Mouse (Mus musculus): Measurements from ENCODE around the gene Ciz1. TPM values are rescaled to one million over a fixed set of nuclear protein-coding genes. Genes with fewer than 3 reads are reported as not detected.

Ciz1 gene
- polyA plus RNA-seq, 1 experiment from 2014 or later, result 54.9 TPM

DNA sequence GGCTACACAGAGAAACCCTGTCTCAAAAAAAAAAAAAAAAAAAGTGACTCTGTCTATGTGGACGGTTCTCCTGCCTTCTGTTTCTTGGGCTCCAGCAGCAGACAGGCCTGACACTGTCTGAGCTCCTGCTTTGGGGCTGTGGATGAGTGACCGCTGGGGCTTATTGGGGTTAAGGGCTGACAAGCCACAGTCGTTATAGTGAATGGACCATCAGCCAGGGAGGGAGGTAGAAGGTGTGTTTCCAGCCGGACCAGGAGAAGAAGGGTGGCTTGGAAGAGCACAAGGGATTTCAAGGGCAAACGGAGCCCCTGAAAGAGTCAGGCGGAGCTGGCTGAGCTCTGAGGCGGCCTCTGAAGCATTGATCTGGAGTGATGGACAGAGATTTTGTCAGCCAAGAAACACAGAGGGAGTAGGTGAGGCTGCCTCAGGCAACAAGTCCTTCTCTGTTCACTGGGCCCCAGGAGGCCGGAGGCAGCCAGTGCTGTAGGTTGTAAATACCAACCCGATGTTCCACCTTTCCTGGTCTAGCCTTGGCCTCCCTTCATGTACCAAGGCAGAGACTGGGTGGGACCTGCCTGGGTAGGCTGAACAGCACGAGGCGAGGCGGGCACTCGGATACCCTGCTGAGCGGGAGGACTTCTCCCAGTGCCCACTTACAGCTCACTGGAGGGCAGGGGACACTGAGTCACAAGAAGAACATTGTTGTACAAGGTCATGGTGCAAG, 7.4 kb upstream of the Ciz1 start:
- no peaks in the 10 kb centered on the region for H3K4me1 ChIP-seq (ENCODE audit: insufficient read depth, low read length)
- H3K36me3 ChIP-seq (ENCODE audit: insufficient read depth, low read length), result no peaks in the 10 kb centered on the region
- ATAC-seq (ENCODE audit: low FRiP score, low TSS enrichment), result no peak
- no peaks in the 10 kb centered on the region for H3K27me3 ChIP-seq (ENCODE audit: insufficient read depth, low read length)
- no peak overlapping the region for H3K4me2 ChIP-seq (replicated peaks; ENCODE audit: low read depth, low read length)
- H3K27ac ChIP-seq (ENCODE audit: low read length), result no peak overlapping the region
- H3K9ac ChIP-seq (replicated peaks; ENCODE audit: low read length), result no peak overlapping the region
- WGBS, result 75% methylated on average over 14 of the region's 14 CpGs
- H3K4me3 ChIP-seq (ENCODE audit: low read length), result no peak overlapping the region
- no peaks in the 10 kb centered on the region for H3K9me3 ChIP-seq (ENCODE audit: low read length)

GRCm38 (mm10) chr2:32347019-32347418, 5.1 kb upstream of the Ciz1 start:
- no peak for ATAC-seq (ENCODE audit: low FRiP score, low TSS enrichment)
- no peaks in the 10 kb centered on the region for H3K36me3 ChIP-seq (ENCODE audit: insufficient read depth, low read length)
- H3K9ac ChIP-seq (replicated peaks; ENCODE audit: low read length), result no peak overlapping the region
- H3K4me2 ChIP-seq (replicated peaks; ENCODE audit: low read depth, low read length), result no peak overlapping the region
- 82% methylated on average over 6 of the region's 6 CpGs for WGBS
- no peaks in the 10 kb centered on the region for H3K27me3 ChIP-seq (ENCODE audit: insufficient read depth, low read length)
- no peak overlapping the region for H3K27ac ChIP-seq (ENCODE audit: low read length)
- no peak overlapping the region for H3K4me3 ChIP-seq (ENCODE audit: low read length)
- H3K9me3 ChIP-seq (ENCODE audit: low read length), result no peaks in the 10 kb centered on the region
- H3K4me1 ChIP-seq (ENCODE audit: insufficient read depth, low read length), result peaks cover 11% of the 10 kb centered on the region

- 80% methylated on average over 11 of the region's 11 CpGs for WGBS
- no peak overlapping the region for H3K9ac ChIP-seq (replicated peaks; ENCODE audit: low read length)
These were observed 3.8 kb upstream of the Ciz1 start for GRCm38 (mm10) chr2:32348311-32348710.

DNA sequence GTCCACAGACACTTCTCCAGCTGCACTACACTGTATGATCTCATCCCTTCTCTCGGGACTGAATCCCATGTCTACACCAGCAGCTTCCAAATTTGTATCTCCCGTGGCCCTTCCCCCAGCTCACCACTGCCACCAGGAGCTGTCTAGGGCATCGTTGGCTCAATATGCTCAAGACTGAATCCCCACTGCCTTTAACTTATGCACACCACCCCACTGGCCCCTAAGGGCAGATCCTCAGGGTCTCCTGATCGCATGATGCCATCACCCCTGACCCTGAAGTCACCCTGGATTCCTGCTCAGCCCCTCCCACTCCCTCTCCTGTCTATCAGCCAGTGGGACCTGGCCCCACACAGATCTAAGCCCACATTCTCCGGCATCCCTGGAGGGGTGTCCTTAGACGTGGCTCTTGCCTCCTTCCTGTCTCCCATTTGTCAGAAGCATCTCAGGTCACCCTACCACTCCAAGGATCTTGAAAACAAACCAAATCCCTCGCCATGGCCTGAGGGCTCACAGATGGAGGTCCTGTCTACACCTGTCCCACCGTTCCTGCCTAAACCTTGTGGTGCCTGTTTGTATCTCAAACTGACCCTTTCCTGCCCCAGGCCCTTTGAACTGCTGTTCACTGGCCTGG, 2.4 kb upstream of the Ciz1 start:
- Histone ChIP-seq H3K27me3 (ENCODE audit: insufficient read depth, low read length) (no peaks in the 10 kb centered on the region), H3K4me3 (ENCODE audit: low read length) (no peak overlapping the region), H3K4me1 (ENCODE audit: insufficient read depth, low read length) (peaks cover 18% of the 10 kb centered on the region), H3K9ac (replicated peaks; ENCODE audit: low read length) (no peak overlapping the region), H3K4me2 (replicated peaks; ENCODE audit: low read depth, low read length) (no peak overlapping the region), H3K36me3 (ENCODE audit: insufficient read depth, low read length) (no peaks in the 10 kb centered on the region), H3K27ac (ENCODE audit: low read length) (no peak overlapping the region), H3K9me3 (ENCODE audit: low read length) (no peaks in the 10 kb centered on the region)
- 57% methylated on average over 8 of the region's 8 CpGs for WGBS
- ATAC-seq (ENCODE audit: low FRiP score, low TSS enrichment), result no peak

More at GRCm38 (mm10) chr2:32348311-32348710, 3.8 kb upstream of the Ciz1 start:
- Histone ChIP-seq H3K9me3 (ENCODE audit: low read length) (no peaks in the 10 kb centered on the region), H3K4me2 (replicated peaks; ENCODE audit: low read depth, low read length) (no peak overlapping the region), H3K4me3 (ENCODE audit: low read length) (no peak overlapping the region), H3K4me1 (ENCODE audit: insufficient read depth, low read length) (peaks cover 16% of the 10 kb centered on the region), H3K27ac (ENCODE audit: low read length) (no peak overlapping the region), H3K27me3 (ENCODE audit: insufficient read depth, low read length) (no peaks in the 10 kb centered on the region), H3K36me3 (ENCODE audit: insufficient read depth, low read length) (no peaks in the 10 kb centered on the region)
- ATAC-seq (ENCODE audit: low FRiP score, low TSS enrichment), result no peak

DNA sequence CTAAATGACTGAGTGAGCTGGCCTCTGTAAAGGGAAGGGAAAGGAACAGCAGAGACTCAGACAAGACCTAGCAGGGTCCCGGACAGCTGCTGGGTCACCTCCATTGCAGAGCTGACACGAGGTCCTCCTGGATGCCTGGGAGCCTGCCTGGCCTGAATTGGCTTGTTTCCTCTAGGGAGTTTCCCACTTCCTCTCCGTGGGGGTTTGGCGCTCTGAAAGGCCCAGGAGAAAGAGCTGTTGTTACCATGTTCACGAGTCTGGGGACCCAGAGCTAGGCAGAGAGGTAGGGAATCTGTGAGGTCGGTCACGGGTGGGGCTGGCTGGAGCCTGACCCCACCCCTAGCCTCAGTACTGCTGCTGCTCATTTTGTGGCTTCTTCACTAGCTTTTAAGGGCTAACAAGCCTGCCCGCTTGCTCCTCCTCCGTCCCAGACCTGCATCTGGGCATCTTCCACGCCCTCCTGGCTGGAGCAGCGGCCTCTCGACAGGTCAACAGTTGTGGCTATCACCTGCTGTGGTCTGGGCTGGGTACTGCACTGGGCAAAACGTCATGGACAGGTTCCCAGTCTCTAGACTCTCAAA, 1.6 kb upstream of the Ciz1 start:
- Histone ChIP-seq H3K9ac (replicated peaks; ENCODE audit: low read length) (no peak overlapping the region), H3K27ac (ENCODE audit: low read length) (no peak overlapping the region), H3K36me3 (ENCODE audit: insufficient read depth, low read length) (no peaks in the 10 kb centered on the region), H3K9me3 (ENCODE audit: low read length) (no peaks in the 10 kb centered on the region), H3K27me3 (ENCODE audit: insufficient read depth, low read length) (no peaks in the 10 kb centered on the region), H3K4me1 (ENCODE audit: insufficient read depth, low read length) (peaks cover 18% of the 10 kb centered on the region), H3K4me3 (ENCODE audit: low read length) (no peak overlapping the region), H3K4me2 (replicated peaks; ENCODE audit: low read depth, low read length) (no peak overlapping the region)
- ATAC-seq (ENCODE audit: low FRiP score, low TSS enrichment), result no peak
- WGBS, result 52% methylated on average over 13 of the region's 13 CpGs

DNA sequence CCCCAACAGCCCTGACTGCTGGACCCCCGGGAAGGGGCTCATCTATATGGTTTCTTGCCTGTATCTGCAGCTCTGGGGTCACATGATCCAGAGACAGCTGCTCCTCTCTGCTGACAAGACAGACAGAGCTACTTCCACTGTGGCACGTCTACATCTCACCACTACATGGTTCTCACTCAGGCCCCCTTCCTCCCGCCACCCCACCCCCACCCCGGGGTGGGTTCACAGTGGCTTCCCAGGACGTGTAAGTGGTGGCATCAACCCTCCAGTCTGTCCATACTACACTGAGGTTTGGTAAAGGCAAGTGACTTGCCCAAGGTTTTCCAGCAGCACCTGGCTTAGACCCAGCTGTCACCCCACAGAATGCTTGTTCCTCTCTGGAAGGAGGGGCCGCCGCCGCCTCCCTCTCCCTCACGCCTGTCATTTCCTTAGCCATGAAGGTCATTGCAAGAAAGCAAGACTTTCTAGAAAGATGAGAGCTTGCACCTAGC, 611 bp upstream of the Ciz1 start:
- 49% methylated on average over 9 of the region's 9 CpGs for WGBS
- Histone ChIP-seq H3K9ac (replicated peaks; ENCODE audit: low read length) (peak overlapping the region; percentile 71; the same call in 1 of the 2 replicates), H3K36me3 (ENCODE audit: insufficient read depth, low read length) (no peaks in the 10 kb centered on the region), H3K27ac (ENCODE audit: low read length) (no peak overlapping the region), H3K4me2 (replicated peaks; ENCODE audit: low read depth, low read length) (no peak overlapping the region), H3K27me3 (ENCODE audit: insufficient read depth, low read length) (no peaks in the 10 kb centered on the region), H3K4me1 (ENCODE audit: insufficient read depth, low read length) (peaks cover 18% of the 10 kb centered on the region), H3K4me3 (ENCODE audit: low read length) (no peak overlapping the region), H3K9me3 (ENCODE audit: low read length) (no peaks in the 10 kb centered on the region)
- no peak for ATAC-seq (ENCODE audit: low FRiP score, low TSS enrichment)

- peaks cover 18% of the 10 kb centered on the region for H3K4me1 ChIP-seq (ENCODE audit: insufficient read depth, low read length)
- peak within 1 kb of the TSS; percentile 71 for H3K9ac ChIP-seq (replicated peaks; ENCODE audit: low read length)
- H3K4me3 ChIP-seq (ENCODE audit: low read length), result peak within 1 kb of the TSS; percentile 65
- WGBS, result under 1% methylated on average over 63 of the region's 63 CpGs
- H3K27ac ChIP-seq (ENCODE audit: low read length), result no peak within 1 kb of the TSS
- no peaks in the 10 kb centered on the region for H3K27me3 ChIP-seq (ENCODE audit: insufficient read depth, low read length)
- no peaks in the 10 kb centered on the region for H3K9me3 ChIP-seq (ENCODE audit: low read length)
- H3K36me3 ChIP-seq (ENCODE audit: insufficient read depth, low read length), result no peaks in the 10 kb centered on the region
- peak; percentile 44 for ATAC-seq (ENCODE audit: low FRiP score, low TSS enrichment)
- peak within 1 kb of the TSS; percentile 95 for H3K4me2 ChIP-seq (replicated peaks; ENCODE audit: low read depth, low read length)
These were observed 948 bp downstream of the Ciz1 start, which contains the start of gene Dnm1 for GRCm38 (mm10) chr2:32353007-32353542. Gene Dnm1, minus strand, starts transcription at chr2:32353338.

DNA sequence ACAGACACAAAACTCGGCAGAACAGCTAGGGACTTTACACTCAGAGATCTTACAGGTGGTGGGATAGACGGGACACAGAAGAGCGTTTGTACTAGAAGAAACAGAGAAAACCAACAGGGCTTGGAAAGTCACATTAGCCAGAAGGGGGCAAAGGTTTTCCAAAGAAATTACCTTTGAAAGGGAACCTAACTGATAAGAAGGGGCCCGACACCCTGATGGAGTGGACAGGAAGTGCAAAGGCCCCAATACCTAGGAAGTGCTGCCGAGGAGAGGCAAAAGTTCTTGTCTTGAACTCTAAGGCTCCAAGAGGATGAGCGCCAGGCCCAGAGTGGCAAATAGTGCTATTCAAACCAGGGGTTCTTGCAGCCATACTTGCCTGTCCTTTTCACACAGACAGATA, 1.7 kb downstream of the Ciz1 start:
- peaks cover 18% of the 10 kb centered on the region for H3K4me1 ChIP-seq (ENCODE audit: insufficient read depth, low read length)
- H3K4me2 ChIP-seq (replicated peaks; ENCODE audit: low read depth, low read length), result peak overlapping the region; percentile 95; the same call in 1 of the 2 replicates
- H3K4me3 ChIP-seq (ENCODE audit: low read length), result no peak overlapping the region
- no peak for ATAC-seq (ENCODE audit: low FRiP score, low TSS enrichment)
- no peaks in the 10 kb centered on the region for H3K27me3 ChIP-seq (ENCODE audit: insufficient read depth, low read length)
- no peaks in the 10 kb centered on the region for H3K36me3 ChIP-seq (ENCODE audit: insufficient read depth, low read length)
- no peaks in the 10 kb centered on the region for H3K9me3 ChIP-seq (ENCODE audit: low read length)
- H3K27ac ChIP-seq (ENCODE audit: low read length), result no peak overlapping the region
- 64% methylated on average over 6 of the region's 6 CpGs for WGBS
- H3K9ac ChIP-seq (replicated peaks; ENCODE audit: low read length), result no peak overlapping the region

GRCm38 (mm10) chr2:32354336-32354895, 2.3 kb downstream of the Ciz1 start:
- Histone ChIP-seq H3K4me1 (ENCODE audit: insufficient read depth, low read length) (peaks cover 18% of the 10 kb centered on the region), H3K27me3 (ENCODE audit: insufficient read depth, low read length) (no peaks in the 10 kb centered on the region), H3K4me3 (ENCODE audit: low read length) (no peak overlapping the region), H3K36me3 (ENCODE audit: insufficient read depth, low read length) (no peaks in the 10 kb centered on the region), H3K27ac (ENCODE audit: low read length) (no peak overlapping the region), H3K9me3 (ENCODE audit: low read length) (no peaks in the 10 kb centered on the region), H3K9ac (replicated peaks; ENCODE audit: low read length) (no peak overlapping the region), H3K4me2 (replicated peaks; ENCODE audit: low read depth, low read length) (no peak overlapping the region)
- WGBS, result 85% methylated on average over 3 of the region's 3 CpGs
- ATAC-seq (ENCODE audit: low FRiP score, low TSS enrichment), result no peak
